Mouse (Mus musculus) forebrain, postnatal 0 days (tissue): ENCODE data around the gene Dkkl1. TPM values are rescaled to one million over a fixed set of nuclear protein-coding genes. Genes with fewer than 3 reads are reported as not detected.

Experiments used
- ATAC-seq: fragments of 200-750 bp; cut with Nextera tagmentation; 2 replicates; pipeline ENCODE4 v1.8.0; 2017; ENCODE audit warnings: mild to moderate bottlenecking, moderate library complexity
- DNase-seq: peaks from one replicate; pipeline ENCODE4 v3.0.0-alpha.2; 2015
- H3K27ac ChIP-seq: fragments of 300-500 bp; sonication (generic); 2 replicates; pipeline ENCODE4 v1.5.1; 2014; ENCODE audit warnings: low read depth, mild to moderate bottlenecking, antibody characterized with exemption, low read length, moderate library complexity, mixed read lengths
- H3K27me3 ChIP-seq: fragments of 300-500 bp; sonication (generic); 2 replicates; pipeline ENCODE4 v1.6.1; 2014; ENCODE audit warnings: mild to moderate bottlenecking, low read length, mixed read lengths; ENCODE audit not compliant: insufficient read depth
- H3K36me3 ChIP-seq: fragments of 300-500 bp; sonication (generic); 2 replicates; pipeline ENCODE4 v1.6.1; 2014; ENCODE audit warnings: mild to moderate bottlenecking, moderate library complexity; ENCODE audit not compliant: insufficient read depth
- H3K4me1 ChIP-seq: fragments of 300-500 bp; sonication (generic); 2 replicates; pipeline ENCODE4 v1.6.1; 2014; ENCODE audit warnings: antibody characterized with exemption; ENCODE audit not compliant: insufficient read depth
- H3K4me2 ChIP-seq: fragments of 300-500 bp; sonication (generic); 2 replicates; pipeline ENCODE4 v1.6.1; 2014; ENCODE audit warnings: low read depth, mild to moderate bottlenecking, moderate library complexity
- H3K4me3 ChIP-seq: fragments of 300-500 bp; sonication (generic); 2 replicates; pipeline ENCODE4 v1.5.1; 2014; ENCODE audit warnings: low read depth, low read length, mixed read lengths
- H3K9ac ChIP-seq: fragments of 300-500 bp; sonication (generic); 2 replicates; pipeline ENCODE4 v1.6.1; 2014; ENCODE audit warnings: mild to moderate bottlenecking
- H3K9me3 ChIP-seq: fragments of 300-500 bp; sonication (generic); 2 replicates; pipeline ENCODE4 v1.6.1; 2016; ENCODE audit warnings: low read length
- CTCF ChIP-seq: sonication (generic); IDR thresholded peaks from 2 replicates; pipeline ENCODE4 v1.5.1; 2016; ENCODE audit warnings: antibody characterized with exemption, control low read depth, low read depth
- WGBS: fragments of 180-500 bp; shearing (Covaris S2); extraction: QIAGEN DNeasy Blood & Tissue Kit; methylation state at CpG from one replicate; pipeline ENCODE4 v1.1.7; 2014; 5-methylcytosine and 5-hydroxymethylcytosine counted together
- microRNA-seq, 2 experiments: library from miRNA; unstranded; fragments of <30 nt; microRNA quantifications; one replicate each; pipeline ENCODE4; 2016
- polyA plus RNA-seq: library from polyadenylated mRNA; unstranded; fragments of >200 nt; fragmentation: Nextera tagmentation; extraction: Ambion mirVana; gene quantifications from 2 replicates; pipeline ENCODE4 v1.2.1, GENCODE M21; 2015
- total RNA-seq: library from RNA; depleted of rRNA; stranded (reverse); fragments of >200 nt; gene quantifications from 2 replicates; pipeline ENCODE4 v1.2.3, GENCODE M21; 2014; rRNA removed

Gene Dkkl1
- total and polyA plus RNA-seq, 2 experiments from 2014 or later = 9.1 to 12.1 TPM

DNA sequence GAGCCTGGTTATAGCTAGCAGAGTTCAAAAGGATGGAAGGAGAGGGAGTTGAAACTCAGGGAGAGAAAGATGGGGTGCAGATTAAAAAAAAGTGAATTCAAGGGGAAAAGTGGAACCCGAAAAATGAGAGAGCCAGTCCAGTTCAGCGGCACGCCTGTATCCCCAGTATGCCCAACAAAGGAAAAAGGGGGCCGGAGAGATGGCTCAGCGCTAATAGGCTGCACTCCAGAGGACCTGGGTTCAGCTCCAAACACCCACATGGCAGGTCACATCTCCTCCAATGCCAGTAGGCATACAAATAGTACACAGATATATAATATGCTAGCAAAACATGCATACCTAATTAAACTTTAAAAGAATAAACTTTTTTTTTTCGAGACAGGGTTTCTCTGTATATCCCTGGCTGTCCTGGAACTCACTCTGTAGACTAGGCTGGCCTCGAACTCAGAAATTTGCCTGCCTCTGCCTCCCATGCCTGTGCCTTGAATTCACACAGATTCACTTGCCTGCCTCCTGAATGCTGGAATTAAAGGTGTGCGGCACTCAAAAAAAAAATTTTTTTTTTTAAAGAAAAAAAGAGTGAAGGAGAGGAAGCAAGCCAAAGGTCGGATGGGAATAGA lies 48.8 kb downstream of the Dkkl1 start:
- H3K36me3 ChIP-seq = peaks cover 21% of the 10 kb centered on the region; the same call in 1 of the 2 replicates
- no peak for DNase-seq
- WGBS = 73% methylated on average over 9 of the region's 9 CpGs
- H3K9ac ChIP-seq = no peak overlapping the region
- H3K4me1 ChIP-seq = peaks cover 6% of the 10 kb centered on the region; the same call in 1 of the 2 replicates
- peak overlapping the region; percentile 47; the same call in 1 of the 2 replicates for H3K4me3 ChIP-seq
- no peaks in the 10 kb centered on the region for H3K9me3 ChIP-seq
- ATAC-seq = no peak
- peaks cover 12% of the 10 kb centered on the region for H3K27me3 ChIP-seq
- H3K4me2 ChIP-seq = no peak overlapping the region
- H3K27ac ChIP-seq = no peak overlapping the region
- TF ChIP-seq CTCF = no peak

DNA sequence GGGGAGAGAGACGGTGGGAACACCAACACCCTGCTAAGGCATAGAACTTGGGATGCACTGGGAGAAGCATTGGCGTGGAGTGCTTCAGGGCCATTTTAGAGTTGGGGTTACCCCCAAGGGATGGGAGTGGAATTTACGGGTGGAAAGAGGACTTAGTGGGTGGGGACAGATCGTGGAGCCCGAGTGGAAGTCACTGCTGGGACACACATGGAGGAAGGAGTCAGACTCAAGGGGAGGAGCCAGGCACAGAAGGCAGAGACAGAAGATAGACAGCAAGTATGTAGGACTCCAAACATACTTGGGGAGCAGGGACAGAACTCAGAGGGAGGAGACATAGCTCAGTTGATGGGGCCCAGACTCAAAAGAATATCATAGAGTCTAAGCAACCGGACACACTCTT lies 49.4 kb downstream of the Dkkl1 start:
- TF ChIP-seq CTCF = no peak
- H3K27me3 ChIP-seq = peaks cover 6% of the 10 kb centered on the region
- peak overlapping the region; percentile 57; the same call in 1 of the 2 replicates for H3K27ac ChIP-seq
- H3K9me3 ChIP-seq = no peaks in the 10 kb centered on the region
- peak overlapping the region; percentile 35 for H3K4me3 ChIP-seq
- whole genome bisulfite sequencing = 20% methylated on average over 6 of the region's 6 CpGs
- H3K36me3 ChIP-seq = peaks cover 23% of the 10 kb centered on the region; the same call in 1 of the 2 replicates
- no peak for ATAC-seq
- H3K4me1 ChIP-seq = peaks cover 6% of the 10 kb centered on the region; the same call in 1 of the 2 replicates
- H3K9ac ChIP-seq = peak overlapping the region; percentile 22; the same call in 1 of the 2 replicates
- no peak for DNase-seq
- H3K4me2 ChIP-seq = peak overlapping the region; percentile 65

DNA sequence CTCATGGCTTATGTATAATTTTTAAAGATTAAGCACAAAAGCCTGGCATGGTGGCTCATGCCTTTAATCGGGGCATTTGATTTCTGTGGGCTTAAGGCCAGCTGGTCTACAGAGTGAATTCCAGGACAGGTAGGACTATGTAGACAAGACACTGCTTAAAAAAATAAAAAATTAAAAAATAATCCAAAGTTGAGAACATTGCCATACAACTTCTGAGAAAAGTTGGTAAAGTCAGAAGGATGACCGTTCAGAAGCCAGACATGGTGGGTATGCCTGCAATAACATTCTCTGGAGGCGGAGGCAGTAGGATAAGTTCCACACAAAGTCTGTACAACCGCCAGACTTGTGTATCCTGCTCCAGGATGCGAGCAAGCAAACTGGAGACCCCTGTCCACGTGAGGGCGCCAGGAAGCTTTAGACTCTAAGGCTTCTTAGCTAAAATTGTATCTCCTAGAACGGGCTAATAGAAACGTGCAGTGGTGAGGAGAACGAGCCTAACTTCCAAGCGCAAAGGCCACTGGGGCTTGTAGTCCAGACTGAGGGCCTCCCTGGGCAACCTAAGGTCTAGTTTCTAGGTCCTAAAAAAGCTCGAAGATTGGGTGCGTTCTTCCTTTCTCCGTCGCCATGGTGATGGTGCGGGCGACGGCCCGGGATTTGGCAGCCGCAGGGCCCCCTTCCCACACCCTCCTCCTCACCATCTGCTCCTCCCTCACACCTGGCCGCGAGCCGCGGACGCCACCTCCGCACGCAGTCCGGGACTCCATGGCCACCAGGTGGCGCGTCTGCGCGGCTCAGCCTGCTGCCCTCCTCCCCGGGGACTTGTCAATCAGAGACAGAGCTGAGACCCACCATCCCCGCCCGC lies 50.1 kb downstream of the Dkkl1 start:
- TF ChIP-seq CTCF = peak; percentile 92
- Histone ChIP-seq H3K9me3 (no peaks in the 10 kb centered on the region), H3K27ac (peak overlapping the region; percentile 57; the same call in 1 of the 2 replicates), H3K4me2 (peak overlapping the region; percentile 65), H3K36me3 (peaks cover 23% of the 10 kb centered on the region; the same call in 1 of the 2 replicates), H3K4me1 (peaks cover 6% of the 10 kb centered on the region; the same call in 1 of the 2 replicates), H3K9ac (peak overlapping the region; percentile 22; the same call in 1 of the 2 replicates), H3K27me3 (peaks cover 6% of the 10 kb centered on the region; the same call in 1 of the 2 replicates), H3K4me3 (peak overlapping the region; percentile 35)
- WGBS = 4% methylated on average over 35 of the region's 35 CpGs
- ATAC-seq (peak; percentile 95), DNase-seq (peak; percentile 95)

DNA sequence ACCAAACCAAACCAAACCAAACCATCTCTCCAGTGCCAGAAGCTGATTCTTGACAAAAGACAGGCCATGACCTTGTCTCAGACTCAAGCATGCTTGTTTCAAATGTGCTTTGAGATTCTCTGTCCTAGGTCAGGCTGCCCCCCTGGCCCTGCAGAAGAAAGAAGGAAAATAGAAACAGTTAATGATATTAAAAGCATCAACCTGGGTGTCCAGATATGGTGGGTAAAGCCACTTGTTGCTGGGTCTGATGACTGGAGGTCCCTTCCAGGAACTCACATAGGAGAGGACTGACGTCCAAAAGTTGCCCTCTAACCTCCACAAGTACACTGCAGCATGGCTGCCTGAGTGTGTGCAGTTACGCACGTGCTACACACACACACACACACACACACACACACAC lies 51.1 kb downstream of the Dkkl1 start:
- Histone ChIP-seq H3K27ac (no peak overlapping the region), H3K36me3 (peaks cover 23% of the 10 kb centered on the region; the same call in 1 of the 2 replicates), H3K9me3 (no peaks in the 10 kb centered on the region), H3K4me2 (no peak overlapping the region), H3K27me3 (peaks cover 6% of the 10 kb centered on the region; the same call in 1 of the 2 replicates), H3K9ac (no peak overlapping the region), H3K4me1 (peaks cover 6% of the 10 kb centered on the region; the same call in 1 of the 2 replicates), H3K4me3 (no peak overlapping the region)
- WGBS = 88% methylated on average over 3 of the region's 3 CpGs
- ATAC-seq = no peak
- no peak for DNase-seq
- no peak for TF ChIP-seq CTCF

DNA sequence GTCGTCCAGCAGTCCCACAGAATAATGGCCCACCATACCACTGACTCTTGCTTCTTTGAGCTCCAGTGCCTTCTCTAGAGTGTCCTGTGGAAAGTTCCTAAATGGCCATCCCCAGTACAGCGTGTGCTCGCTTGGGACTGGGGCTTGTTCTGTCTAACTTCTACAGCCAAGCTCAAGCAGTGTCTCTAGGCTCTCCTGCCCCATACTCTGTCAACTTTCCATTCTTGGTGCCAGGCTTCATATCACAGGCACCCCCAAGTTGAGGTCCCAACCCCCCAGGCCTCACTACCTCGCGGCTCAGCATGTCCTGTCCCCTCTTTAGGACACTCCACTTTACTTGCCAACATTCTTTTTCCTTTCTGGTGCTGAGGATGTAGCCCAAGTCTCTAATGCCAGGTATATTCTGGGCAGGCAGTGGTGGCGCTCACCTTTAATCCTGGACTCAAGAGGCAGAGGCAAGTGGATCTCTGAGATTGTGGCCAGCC lies 51.6 kb downstream of the Dkkl1 start:
- 91% methylated on average over 6 of the region's 6 CpGs for WGBS
- H3K36me3 ChIP-seq = peaks cover 23% of the 10 kb centered on the region; the same call in 1 of the 2 replicates
- no peak overlapping the region for H3K4me2 ChIP-seq
- ATAC-seq = no peak
- no peak overlapping the region for H3K27ac ChIP-seq
- no peak for DNase-seq
- peaks cover 6% of the 10 kb centered on the region; the same call in 1 of the 2 replicates for H3K27me3 ChIP-seq
- H3K9ac ChIP-seq = no peak overlapping the region
- no peak for TF ChIP-seq CTCF
- H3K4me3 ChIP-seq = no peak overlapping the region
- H3K4me1 ChIP-seq = peaks cover 7% of the 10 kb centered on the region
- H3K9me3 ChIP-seq = no peaks in the 10 kb centered on the region

DNA sequence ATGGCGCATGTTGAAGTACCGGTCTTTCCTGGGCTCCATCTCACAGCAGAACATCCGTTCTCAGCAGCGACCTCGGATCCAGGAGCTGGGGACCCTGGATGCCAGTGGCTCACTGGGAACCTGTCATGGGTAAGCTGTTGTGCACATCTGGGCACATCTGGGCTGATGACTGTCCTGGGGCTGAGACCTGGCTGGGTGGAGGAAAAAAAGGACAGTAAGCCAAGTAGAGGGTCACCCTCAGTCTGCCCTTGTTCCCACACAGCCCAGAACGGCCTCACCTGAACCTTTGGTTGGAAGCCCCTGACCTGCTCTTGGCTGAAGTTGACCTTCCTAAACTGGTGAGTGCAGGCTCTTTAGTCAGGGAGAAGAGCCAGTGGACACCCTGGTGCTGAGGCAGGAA lies 53.0 kb downstream of the Dkkl1 start:
- Histone ChIP-seq H3K9me3 (no peaks in the 10 kb centered on the region), H3K9ac (no peak overlapping the region), H3K4me2 (no peak overlapping the region), H3K27ac (no peak overlapping the region), H3K36me3 (peaks cover 23% of the 10 kb centered on the region; the same call in 1 of the 2 replicates), H3K4me3 (no peak overlapping the region), H3K4me1 (peaks cover 14% of the 10 kb centered on the region), H3K27me3 (peaks cover 6% of the 10 kb centered on the region; the same call in 1 of the 2 replicates)
- ATAC-seq = no peak
- no peak for TF ChIP-seq CTCF
- DNase-seq = no peak
- WGBS = 93% methylated on average over 6 of the region's 6 CpGs

Small RNA genes lying within 50 kb of the gene (microRNA-seq; reads per million reads assigned to microRNA genes)
- gene Mir7055 = 0.12 to 0.77 reads per million in 2 experiments

Other genes with a start within 250 kb of the Dkkl1 start
Only the 30 nearest of the 36 such genes appear.
- gene Bcl2l12, start 213.4 kb downstream of the Dkkl1 start, total RNA-seq = 7.5 and 7.9 TPM in 2 replicates
- gene Bcl2l12, start 213.4 kb downstream of the Dkkl1 start, polyA plus RNA-seq = 7.8 and 8.5 TPM in 2 replicates
- gene Scaf1, start 195.8 kb downstream of the Dkkl1 start, total RNA-seq = 58.7 and 72.5 TPM in 2 replicates
- 43.4 and 50.0 TPM in 2 replicates for gene Scaf1, start 195.8 kb downstream of the Dkkl1 start, polyA plus RNA-seq
- 2.9 and 4.2 TPM in 2 replicates for gene Rras, start 194.2 kb downstream of the Dkkl1 start, total RNA-seq
- gene Rras, start 194.2 kb downstream of the Dkkl1 start, polyA plus RNA-seq = 10.6 and 13.1 TPM in 2 replicates
- gene Prr12, start 159.3 kb downstream of the Dkkl1 start, total RNA-seq = 12.6 and 14.0 TPM in 2 replicates
- gene Prr12, start 159.3 kb downstream of the Dkkl1 start, polyA plus RNA-seq = 4.9 and 8.2 TPM in 2 replicates
- 75.2 and 76.4 TPM in 2 replicates for gene Nosip, start 149.7 kb downstream of the Dkkl1 start, total RNA-seq
- gene Nosip, start 149.7 kb downstream of the Dkkl1 start, polyA plus RNA-seq = 74.3 and 75.2 TPM in 2 replicates
- 6.3 and 15.9 TPM in 2 replicates for gene Prrg2, start 149.5 kb downstream of the Dkkl1 start, total RNA-seq
- 14.9 and 15.1 TPM in 2 replicates for gene Prrg2, start 149.5 kb downstream of the Dkkl1 start, polyA plus RNA-seq
- gene Rcn3, start 119.9 kb downstream of the Dkkl1 start, total RNA-seq = 29.7 and 43.8 TPM in 2 replicates
- 32.6 and 36.4 TPM in 2 replicates for gene Rcn3, start 119.9 kb downstream of the Dkkl1 start, polyA plus RNA-seq
- gene Fcgrt, start 108.3 kb downstream of the Dkkl1 start, total RNA-seq = 24.9 and 29.4 TPM in 2 replicates
- gene Fcgrt, start 108.3 kb downstream of the Dkkl1 start, polyA plus RNA-seq = 35.1 and 44.7 TPM in 2 replicates
- gene Rps11, start 87.7 kb downstream of the Dkkl1 start, total RNA-seq = 974 and 1,229 TPM in 2 replicates
- gene Rps11, start 87.7 kb downstream of the Dkkl1 start, polyA plus RNA-seq = 814 and 982 TPM in 2 replicates
- gene Rpl13a, start 83.4 kb downstream of the Dkkl1 start, total RNA-seq = 2,018 and 2,903 TPM in 2 replicates
- gene Rpl13a, start 83.4 kb downstream of the Dkkl1 start, polyA plus RNA-seq = 852 and 1,121 TPM in 2 replicates
- not detected in 2 replicates for gene Gm45713, start 75.9 kb downstream of the Dkkl1 start, total RNA-seq
- 0.36 TPM in 1 of 2 replicates, not detected in the other for gene Gm45713, start 75.9 kb downstream of the Dkkl1 start, polyA plus RNA-seq
- gene Flt3l, start 75.7 kb downstream of the Dkkl1 start, total RNA-seq = 2.3 and 3.1 TPM in 2 replicates
- 1.9 and 6.8 TPM in 2 replicates for gene Flt3l, start 75.7 kb downstream of the Dkkl1 start, polyA plus RNA-seq
- gene Pih1d1, start 57.8 kb downstream of the Dkkl1 start, total RNA-seq = 112 and 117 TPM in 2 replicates
- gene Pih1d1, start 57.8 kb downstream of the Dkkl1 start, polyA plus RNA-seq = 74.3 and 80.4 TPM in 2 replicates
- gene Aldh16a1, start 57.6 kb downstream of the Dkkl1 start, total RNA-seq = 10.2 and 14.2 TPM in 2 replicates
- 13.3 TPM in 2 replicates for gene Aldh16a1, start 57.6 kb downstream of the Dkkl1 start, polyA plus RNA-seq
- gene Slc17a7, start 48.2 kb downstream of the Dkkl1 start, total RNA-seq = 71.4 and 87.5 TPM in 2 replicates
- gene Slc17a7, start 48.2 kb downstream of the Dkkl1 start, polyA plus RNA-seq = 47.6 and 50.3 TPM in 2 replicates
- gene Gfy, start 32.6 kb downstream of the Dkkl1 start, total RNA-seq = not detected in 2 replicates
- gene Gfy, start 32.6 kb downstream of the Dkkl1 start, polyA plus RNA-seq = 0.21 TPM in 1 of 2 replicates, not detected in the other
- not detected in 2 replicates for gene Pth2, start 31.2 kb downstream of the Dkkl1 start, total RNA-seq
- 0.34 and 0.48 TPM in 2 replicates for gene Pth2, start 31.2 kb downstream of the Dkkl1 start, polyA plus RNA-seq
- gene Ccdc155, start 7.3 kb downstream of the Dkkl1 start, total RNA-seq = 0.14 and 0.46 TPM in 2 replicates
- gene Ccdc155, start 7.3 kb downstream of the Dkkl1 start, polyA plus RNA-seq = 0.35 and 0.97 TPM in 2 replicates
- 30.6 and 40.6 TPM in 2 replicates for gene Tead2, start 3.6 kb upstream of the Dkkl1 start, total RNA-seq
- gene Tead2, start 3.6 kb upstream of the Dkkl1 start, polyA plus RNA-seq = 18.4 and 22.5 TPM in 2 replicates
- gene Cd37, start 27.0 kb upstream of the Dkkl1 start, total RNA-seq = 0.46 and 0.62 TPM in 2 replicates
- 2.0 and 2.5 TPM in 2 replicates for gene Cd37, start 27.0 kb upstream of the Dkkl1 start, polyA plus RNA-seq
- gene Slc6a16, start 28.9 kb upstream of the Dkkl1 start, total RNA-seq = 0.24 TPM in 1 of 2 replicates, not detected in the other
- 0.74 and 1.7 TPM in 2 replicates for gene Slc6a16, start 28.9 kb upstream of the Dkkl1 start, polyA plus RNA-seq
- gene Slc6a21, start 65.4 kb upstream of the Dkkl1 start, total RNA-seq = not detected in 2 replicates
- gene Slc6a21, start 65.4 kb upstream of the Dkkl1 start, polyA plus RNA-seq = not detected in 2 replicates
- gene Trpm4, start 121.6 kb upstream of the Dkkl1 start, total RNA-seq = 17.1 and 17.5 TPM in 2 replicates
- 8.9 and 9.4 TPM in 2 replicates for gene Trpm4, start 121.6 kb upstream of the Dkkl1 start, polyA plus RNA-seq
- gene Hrc, start 123.1 kb upstream of the Dkkl1 start, total RNA-seq = 0.46 and 0.52 TPM in 2 replicates
- gene Hrc, start 123.1 kb upstream of the Dkkl1 start, polyA plus RNA-seq = not detected in 2 replicates
- gene Ppfia3, start 154.9 kb upstream of the Dkkl1 start, total RNA-seq = 76.5 and 81.0 TPM in 2 replicates
- 21.7 and 26.0 TPM in 2 replicates for gene Ppfia3, start 154.9 kb upstream of the Dkkl1 start, polyA plus RNA-seq
- 32.2 and 47.3 TPM in 2 replicates for gene Lin7b, start 158.4 kb upstream of the Dkkl1 start, total RNA-seq
- gene Lin7b, start 158.4 kb upstream of the Dkkl1 start, polyA plus RNA-seq = 36.8 and 39.8 TPM in 2 replicates
- gene Snrnp70, start 183.6 kb upstream of the Dkkl1 start, total RNA-seq = 247 and 310 TPM in 2 replicates
- gene Snrnp70, start 183.6 kb upstream of the Dkkl1 start, polyA plus RNA-seq = 116 and 124 TPM in 2 replicates
- gene Kcna7, start 193.5 kb upstream of the Dkkl1 start, total RNA-seq = 0.14 TPM in 1 of 2 replicates, not detected in the other
- gene Kcna7, start 193.5 kb upstream of the Dkkl1 start, polyA plus RNA-seq = not detected in 2 replicates
- 0.24 TPM in 1 of 2 replicates, not detected in the other for gene Ntf5, start 201.5 kb upstream of the Dkkl1 start, total RNA-seq
- gene Ntf5, start 201.5 kb upstream of the Dkkl1 start, polyA plus RNA-seq = 0.07 and 0.11 TPM in 2 replicates
- 0.43 TPM in 1 of 2 replicates, not detected in the other for gene Lhb, start 208.7 kb upstream of the Dkkl1 start, total RNA-seq
- 0.36 and 1.0 TPM in 2 replicates for gene Lhb, start 208.7 kb upstream of the Dkkl1 start, polyA plus RNA-seq